Mouse (Mus musculus) embryonic fibroblast, embryonic 13.5 days (primary cell): Measurements from ENCODE around the gene Ccr7. TPM values are rescaled to one million over a fixed set of nuclear protein-coding genes. Genes with fewer than 3 reads are reported as not detected.
A peak's percentile ranks its signal among the peaks of the same experiment; 100 is the strongest.

Experiments
- H3K27ac ChIP-seq: 2 replicates; pipeline ENCODE4 v1.5.1; 2012; ENCODE audit warnings: low read length, control low read depth, inconsistent platforms; ENCODE audit not compliant: insufficient read depth
- H3K4me1 ChIP-seq: 2 replicates; pipeline ENCODE4 v1.6.1; 2011; ENCODE audit warnings: low read length; ENCODE audit not compliant: control insufficient read depth, insufficient read depth
- H3K4me3 ChIP-seq: 2 replicates; pipeline ENCODE4 v1.5.1; 2011; ENCODE audit warnings: mild to moderate bottlenecking, control low read depth, low read length; ENCODE audit not compliant: insufficient read depth
- CTCF ChIP-seq: IDR thresholded peaks from 2 replicates; pipeline ENCODE4 v1.5.1; 2011; ENCODE audit warnings: mild to moderate bottlenecking, control low read depth, low read length, moderate library complexity, borderline replicate concordance; ENCODE audit not compliant: insufficient read depth
- POLR2A ChIP-seq: IDR thresholded peaks from 2 replicates; pipeline ENCODE4 v1.6.1; 2011; ENCODE audit warnings: low read depth, mild to moderate bottlenecking, control low read depth, low read length, moderate library complexity
- polyA plus RNA-seq: library from polyadenylated mRNA; stranded (reverse); fragments of >200 nt; gene quantifications from 2 replicates; pipeline ENCODE4 v1.2.4, GENCODE M21; 2011; ENCODE audit warnings: low read depth; ENCODE audit not compliant: missing spikeins, insufficient read length

The Ccr7 gene
- polyA plus RNA-seq, 1 experiment: not detected

DNA sequence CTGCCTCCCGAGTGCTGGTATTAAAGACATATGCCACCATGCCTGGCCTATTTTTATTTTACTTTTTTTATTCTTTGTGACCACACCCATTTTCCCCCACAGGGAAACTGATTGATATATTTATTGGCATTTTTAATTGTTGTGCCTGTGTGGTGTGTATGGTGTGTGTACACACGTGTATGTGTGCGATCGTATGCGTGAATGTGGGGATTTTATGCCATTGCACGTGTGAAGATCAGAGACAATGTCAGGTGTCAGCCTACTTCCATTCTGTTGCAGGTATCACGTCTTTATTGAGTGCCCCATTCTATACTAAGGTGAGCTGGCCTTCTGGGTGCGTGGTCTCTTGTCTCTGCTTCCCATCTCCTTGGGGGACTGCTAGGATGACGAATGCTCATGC is 940 bp upstream of the Ccr7 start:
- TF ChIP-seq POLR2A: no peak
- no peak for TF ChIP-seq CTCF
- H3K4me1 ChIP-seq: no peaks in the 10 kb centered on the region
- H3K27ac ChIP-seq: no peak overlapping the region
- H3K4me3 ChIP-seq: no peak overlapping the region

DNA sequence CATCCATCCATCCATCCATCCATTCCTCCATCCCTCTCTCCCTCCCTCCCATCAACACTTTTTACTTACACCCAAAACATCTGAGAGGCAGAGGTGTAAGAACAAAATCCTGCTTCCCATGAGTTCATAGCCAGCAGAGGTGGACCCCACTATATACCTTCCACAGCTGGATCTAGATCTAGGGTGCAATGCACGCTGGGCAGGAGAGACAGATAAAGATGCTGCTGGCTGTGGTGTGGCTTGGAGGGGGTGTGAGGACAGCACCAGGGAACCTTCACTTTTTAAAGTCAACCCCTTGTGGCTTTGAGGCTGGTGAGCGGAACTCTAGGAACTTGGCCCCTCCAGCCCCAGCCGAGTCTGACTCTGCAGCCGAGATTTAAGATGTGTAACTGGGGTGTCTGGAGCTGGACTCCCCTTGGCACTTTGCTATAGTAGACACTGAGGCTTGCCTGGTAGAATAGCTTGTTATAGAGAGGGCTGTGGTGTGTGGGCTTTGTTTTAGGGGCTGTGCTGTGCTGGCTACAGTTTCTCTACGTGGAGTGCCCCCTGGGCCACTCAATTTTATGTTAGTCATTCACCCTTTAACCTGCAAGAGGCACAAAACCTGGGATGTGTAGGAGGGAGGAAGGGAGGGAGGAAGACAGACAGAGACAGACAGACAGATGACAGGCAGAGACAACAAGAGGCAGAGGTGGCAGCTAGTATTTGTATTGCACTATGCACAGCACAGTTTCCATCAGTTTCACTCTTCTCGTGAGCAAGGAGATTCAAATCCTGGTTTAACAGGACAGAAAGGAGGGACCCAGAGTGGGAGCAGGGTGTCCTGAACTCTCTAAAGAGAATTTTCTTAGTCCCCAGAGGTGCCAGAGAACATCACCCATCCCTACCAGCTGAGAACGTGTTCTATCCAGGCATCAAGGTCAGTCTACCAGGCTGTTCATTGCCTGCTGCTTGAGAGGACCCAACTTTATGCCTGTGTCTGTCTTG is 817 bp downstream of the Ccr7 start:
- Histone ChIP-seq H3K27ac (no peak overlapping the region), H3K4me3 (no peak overlapping the region), H3K4me1 (no peaks in the 10 kb centered on the region)
- TF ChIP-seq POLR2A (no peak), CTCF (no peak)

DNA sequence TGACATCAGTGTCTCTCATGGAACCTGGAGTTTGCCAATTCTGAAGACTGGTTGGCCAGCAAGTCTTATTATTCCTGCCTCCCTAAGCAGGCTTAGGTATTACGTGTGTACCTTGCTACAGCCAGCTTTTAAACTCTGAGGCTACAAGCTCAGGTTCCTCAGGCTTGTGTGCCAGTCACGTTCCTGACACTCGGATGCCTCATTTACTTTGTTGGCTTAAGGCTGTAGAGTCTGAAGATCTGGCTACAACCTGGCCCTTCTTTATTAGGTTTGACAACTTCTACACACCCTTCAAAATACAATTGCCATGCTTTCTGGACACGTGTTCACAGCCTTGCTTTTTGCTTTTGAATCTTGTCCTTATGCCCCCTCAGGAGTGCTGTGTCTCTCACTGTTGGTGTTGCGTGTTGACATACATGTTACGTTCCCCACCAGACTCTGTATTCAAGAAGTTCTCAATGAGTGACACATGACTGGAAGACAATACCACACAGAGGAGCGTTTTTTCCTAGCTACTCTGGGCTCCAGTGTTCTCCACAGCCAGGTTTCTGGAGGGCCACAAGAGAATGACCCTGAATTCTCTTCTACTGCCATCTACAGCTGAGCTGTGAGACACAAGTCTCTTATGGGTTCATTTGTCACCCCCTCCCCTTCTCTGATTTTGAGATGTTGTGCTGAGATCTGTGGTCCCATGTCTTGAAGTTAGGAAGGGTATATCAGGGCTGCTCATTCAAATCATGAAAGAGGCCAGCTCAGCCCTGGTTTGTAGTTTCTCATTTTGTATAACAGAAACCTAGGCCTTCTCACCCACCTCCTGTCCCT is 2.3 kb downstream of the Ccr7 start:
- no peaks in the 10 kb centered on the region for H3K4me1 ChIP-seq

DNA sequence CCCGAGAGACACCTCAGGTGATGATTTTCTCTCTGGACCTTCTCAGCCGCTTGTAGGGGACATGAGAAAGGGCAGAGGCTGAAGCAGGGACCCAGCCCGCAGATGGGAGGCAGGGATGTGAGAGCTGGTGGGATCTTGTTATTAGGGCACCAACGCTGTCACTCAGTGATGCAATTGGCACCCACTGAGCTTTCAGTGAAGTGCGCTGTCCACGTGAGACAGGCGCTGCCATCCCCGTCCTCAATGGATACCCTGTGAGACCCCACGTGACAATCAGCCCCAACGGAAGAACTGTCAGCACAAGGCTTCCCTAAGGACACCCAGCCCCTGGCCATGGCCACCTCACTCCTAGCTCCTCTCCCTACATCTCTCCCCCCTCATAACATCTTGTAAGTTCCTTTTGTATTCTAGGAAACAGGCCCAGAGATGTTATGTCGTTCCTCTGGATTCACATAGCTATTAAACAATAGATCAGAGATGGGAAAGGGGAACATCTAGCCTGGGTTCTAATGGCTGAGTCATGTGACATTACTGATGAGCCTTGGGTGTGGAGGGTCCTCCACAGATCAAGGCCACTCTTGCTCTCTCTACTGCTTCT is 3.4 kb downstream of the Ccr7 start:
- no peak for TF ChIP-seq CTCF
- no peak for TF ChIP-seq POLR2A
- Histone ChIP-seq H3K27ac (no peak overlapping the region), H3K4me1 (no peaks in the 10 kb centered on the region), H3K4me3 (no peak overlapping the region)

More for the DNA sequence above, 2.3 kb downstream of the Ccr7 start:
- TF ChIP-seq CTCF (no peak), POLR2A (no peak)
- no peak overlapping the region for H3K4me3 ChIP-seq
- no peak overlapping the region for H3K27ac ChIP-seq

DNA sequence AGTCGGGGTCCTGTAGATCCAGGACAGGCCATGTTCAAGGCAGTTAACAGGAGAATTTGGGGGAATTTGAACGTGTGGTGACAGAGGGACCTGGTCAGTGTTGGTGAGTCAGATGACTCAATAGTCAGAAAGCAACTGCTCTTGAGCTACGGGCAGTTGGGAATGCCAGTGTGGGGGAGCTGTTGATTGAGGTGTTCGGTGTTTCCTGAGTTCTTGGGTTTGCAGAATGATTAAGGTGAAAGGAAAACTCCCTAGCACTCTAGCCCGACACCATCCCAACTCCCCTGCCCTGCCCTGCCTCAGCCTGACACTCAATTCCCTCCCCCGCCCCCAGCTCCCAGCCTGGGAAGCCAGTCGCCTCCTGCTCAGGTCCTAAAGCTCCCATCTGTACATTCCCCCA is 4.0 kb downstream of the Ccr7 start:
- TF ChIP-seq POLR2A (no peak), CTCF (no peak)
- Histone ChIP-seq H3K27ac (no peak overlapping the region), H3K4me1 (no peaks in the 10 kb centered on the region), H3K4me3 (no peak overlapping the region)

DNA sequence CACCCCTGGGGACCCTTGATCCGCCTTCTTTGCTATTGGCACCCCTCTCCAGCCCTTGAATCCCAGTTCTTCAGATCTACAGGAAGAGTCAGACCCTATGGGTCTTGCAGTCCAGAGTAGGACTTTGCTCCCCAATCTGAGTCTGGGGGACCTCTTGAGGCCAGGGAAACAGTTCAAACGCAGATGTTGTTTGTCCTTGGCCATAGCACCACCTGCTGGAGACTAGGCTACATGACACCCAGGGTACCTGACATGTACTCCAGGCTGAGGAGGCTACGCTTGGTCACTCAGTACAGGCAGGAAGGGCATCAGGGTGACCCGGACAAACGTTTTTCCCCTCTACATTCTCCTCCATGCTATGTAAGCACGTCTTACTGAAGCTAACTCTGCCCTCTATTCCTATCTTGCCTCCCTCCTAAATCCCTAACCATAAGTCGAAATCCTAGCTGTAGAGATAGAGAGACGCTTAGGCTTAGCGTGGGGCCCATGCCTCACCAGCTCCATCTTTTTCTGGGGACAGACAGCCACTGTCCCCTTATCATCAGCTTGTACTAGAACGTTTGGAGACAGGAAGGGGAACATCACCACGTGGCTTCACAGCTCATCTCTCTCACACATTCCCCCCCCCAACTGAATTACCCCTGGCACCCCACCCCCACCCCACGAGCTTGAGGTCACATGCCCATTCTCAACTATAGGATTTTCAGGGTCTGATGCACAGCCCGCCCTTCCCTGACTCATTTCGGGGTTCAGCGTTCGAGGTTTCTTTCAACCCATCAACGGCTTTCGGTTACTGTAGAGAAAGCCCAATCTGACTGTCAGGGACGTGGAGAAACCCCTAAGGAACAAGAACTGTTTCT is 4.7 kb downstream of the Ccr7 start:
- no peak overlapping the region for H3K4me3 ChIP-seq
- no peaks in the 10 kb centered on the region for H3K4me1 ChIP-seq
- TF ChIP-seq POLR2A (no peak), CTCF (peak; percentile 94)
- no peak overlapping the region for H3K27ac ChIP-seq

DNA sequence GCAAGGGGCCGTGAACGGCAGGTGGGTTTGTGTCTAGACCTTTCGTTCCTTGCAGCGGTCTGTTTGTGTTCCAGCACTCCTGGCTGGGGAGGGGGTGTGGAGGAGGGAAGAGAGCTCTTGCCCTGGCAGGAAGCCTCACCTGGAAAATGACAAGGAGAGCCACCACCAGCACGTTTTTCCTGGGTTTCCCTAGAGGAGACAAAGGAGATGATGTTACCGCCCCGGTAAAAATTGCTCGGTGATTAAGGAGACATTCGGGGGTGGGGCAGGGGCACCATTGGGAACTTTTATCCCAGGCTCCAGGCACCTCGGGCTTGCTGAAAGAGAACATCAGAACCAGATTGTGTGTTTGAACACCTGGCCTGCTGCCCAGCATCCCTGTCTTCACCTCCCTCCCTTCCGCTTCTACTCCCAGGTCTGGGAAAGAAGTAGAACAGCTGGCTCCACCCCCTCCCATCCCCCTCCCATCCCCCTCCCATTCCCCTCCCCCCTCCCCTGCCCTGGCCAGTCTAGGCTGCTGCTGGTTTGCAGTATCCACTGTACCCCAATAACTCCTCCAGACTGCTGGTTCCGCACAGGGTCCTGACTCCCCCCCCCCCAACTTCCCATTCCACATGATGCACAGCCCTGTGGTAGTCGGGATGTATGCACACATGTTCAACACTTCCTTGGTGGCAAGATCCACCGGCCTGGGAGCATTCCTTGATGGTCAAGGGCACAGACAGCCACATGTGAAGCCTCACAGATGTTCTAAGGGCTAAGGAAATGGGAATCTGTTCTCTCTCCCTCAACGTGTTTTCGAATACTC is 5.8 kb downstream of the Ccr7 start:
- TF ChIP-seq POLR2A: no peak
- no peak for TF ChIP-seq CTCF
- no peaks in the 10 kb centered on the region for H3K4me1 ChIP-seq
- no peak overlapping the region for H3K4me3 ChIP-seq
- no peak overlapping the region for H3K27ac ChIP-seq

DNA sequence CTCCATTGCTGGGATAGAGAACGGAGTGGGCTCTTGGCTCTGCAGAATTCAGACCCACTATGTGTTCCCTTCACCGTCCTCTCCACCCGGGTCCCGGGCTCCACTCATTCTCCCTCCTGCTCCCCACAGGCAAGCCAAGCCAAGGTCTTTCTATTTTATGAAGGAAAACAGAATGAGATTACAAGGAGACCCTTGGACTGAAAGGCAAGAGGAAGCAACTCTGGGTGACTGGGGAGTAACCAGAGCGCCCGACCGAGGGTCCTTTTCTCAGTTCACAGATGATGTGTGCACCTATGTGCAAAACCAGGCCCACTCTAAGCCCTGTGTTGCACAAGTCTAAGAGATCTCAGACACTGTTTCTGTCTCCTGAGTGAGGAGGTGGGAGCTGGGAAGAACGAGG is 6.5 kb downstream of the Ccr7 start:
- Histone ChIP-seq H3K27ac (no peak overlapping the region; the same call in 1 of the 2 replicates), H3K4me3 (no peak overlapping the region), H3K4me1 (no peaks in the 10 kb centered on the region)
- TF ChIP-seq CTCF: no peak
- no peak for TF ChIP-seq POLR2A
